Mouse (Mus musculus): ENCODE results near the gene Vac14. TPM values are rescaled to one million over a fixed set of nuclear protein-coding genes. Genes with fewer than 3 reads are reported as not detected.

The Vac14 gene
- total RNA-seq, 1 experiment, result 33.1 TPM

DNA sequence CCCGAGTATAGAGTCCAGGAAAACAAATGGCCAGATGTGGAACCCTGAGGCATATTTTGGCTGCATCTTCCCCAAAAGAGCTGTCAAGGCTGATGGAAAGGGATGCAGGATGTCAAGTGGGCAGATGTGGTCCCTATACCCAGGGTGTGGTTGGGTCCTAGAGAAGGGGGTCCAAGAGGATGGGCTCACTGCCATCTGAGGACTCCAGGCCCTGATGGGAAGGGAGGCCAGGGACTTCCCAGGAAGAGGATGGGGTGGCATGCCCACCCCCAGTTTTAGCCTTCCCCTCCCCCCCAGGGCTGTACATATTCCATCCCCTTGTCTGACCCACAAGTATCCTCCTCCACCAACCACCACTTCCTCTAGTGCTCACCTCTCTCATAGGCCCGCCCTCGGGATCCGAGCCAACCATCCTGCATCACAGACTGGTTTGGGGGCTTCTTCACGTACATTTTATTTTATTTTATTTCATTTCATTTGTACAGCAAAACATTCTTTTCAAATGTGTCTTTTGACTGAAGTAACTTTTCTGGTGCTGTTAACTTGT is 122.3 kb downstream of the Vac14 start:
- H3K9me3 ChIP-seq (ENCODE audit: control insufficient read depth, insufficient read depth, low read depth, low read length), result no peaks in the 10 kb centered on the region
- in situ Hi-C loops (cut with MboI; ENCODE audit: low sequenced_read_pairs in 2 of 2, unreplicated experiment in 2 of 2), result no loop called here
- H3K4me3 ChIP-seq (ENCODE audit: insufficient read depth in 1 of 2, low read depth in 1 of 2, low read length in 2 of 2, poor library complexity in 1 of 2, severe bottlenecking in 1 of 2), result no peak overlapping the region
- no peak for DNase-seq (ENCODE audit: low read depth, low spot score)
- H3K9ac ChIP-seq (ENCODE audit: insufficient read depth, low read depth, low read length, poor library complexity, severe bottlenecking), result no peak overlapping the region
- no peak overlapping the region for H3K27ac ChIP-seq (ENCODE audit: insufficient read depth, low read depth, low read length, poor library complexity, severe bottlenecking)
- H3K36me3 ChIP-seq (ENCODE audit: control insufficient read depth, insufficient read depth, low read length, poor library complexity, severe bottlenecking), result no peaks in the 10 kb centered on the region
- TF ChIP-seq HCFC1 (IDR thresholded peaks at IDR 0.05; ENCODE audit: borderline replicate concordance, insufficient read depth, low read length) (no peak), MAFK (IDR thresholded peaks at IDR 0.05; ENCODE audit: insufficient read depth, low read depth, low read length) (no peak), ZC3H11A (IDR thresholded peaks at IDR 0.05; ENCODE audit: borderline replicate concordance, low read depth, low read length) (no peak), ZNF384 (IDR thresholded peaks at IDR 0.05; ENCODE audit: low read depth, low read length) (no peak), CHD2 (IDR thresholded peaks at IDR 0.05; ENCODE audit: low read depth, low read length) (no peak)
- peaks cover 0 to 10% of the 10 kb centered on the region in 2 experiments; a peak in 1 of 4 replicates for H3K4me1 ChIP-seq (ENCODE audit: control insufficient read depth in 2 of 2, insufficient read depth in 2 of 2, low read length in 2 of 2, poor library complexity in 1 of 2)

DNA sequence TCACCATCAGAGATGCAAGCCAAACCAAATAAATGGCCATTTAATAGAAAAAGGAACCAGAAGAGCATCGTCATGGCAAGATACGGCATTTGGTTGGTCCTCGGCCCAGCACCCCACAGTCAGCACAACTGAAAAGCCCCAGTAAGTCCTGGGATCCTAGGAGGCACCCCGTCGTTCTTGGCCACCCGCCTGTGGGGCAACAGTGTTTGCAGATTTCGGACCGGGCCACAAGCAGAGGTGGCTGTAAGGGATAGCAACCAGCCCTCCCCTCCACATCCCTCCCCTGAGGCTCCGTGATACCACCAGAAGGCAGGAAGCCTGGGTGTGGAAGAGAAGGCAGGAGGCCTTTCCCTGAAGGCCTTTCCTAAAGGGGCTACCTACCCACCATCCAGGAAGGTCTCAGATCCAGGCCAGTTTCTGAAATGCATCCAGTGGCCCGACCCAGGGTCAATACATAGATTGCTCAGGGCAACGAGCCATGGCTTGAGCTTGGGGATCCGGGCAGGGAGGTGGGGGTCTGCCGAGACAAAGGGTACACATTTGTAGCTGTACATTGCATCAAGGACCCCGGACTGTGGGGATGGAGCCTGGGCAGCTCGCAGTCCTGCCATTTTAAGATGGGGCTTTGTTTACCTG is 123.5 kb downstream of the Vac14 start:
- H3K36me3 ChIP-seq (ENCODE audit: control insufficient read depth, insufficient read depth, low read length, poor library complexity, severe bottlenecking), result no peaks in the 10 kb centered on the region
- no peak for DNase-seq (ENCODE audit: low read depth, low spot score)
- in situ Hi-C loops (cut with MboI; ENCODE audit: low sequenced_read_pairs in 2 of 2, unreplicated experiment in 2 of 2), result no loop called here

DNA sequence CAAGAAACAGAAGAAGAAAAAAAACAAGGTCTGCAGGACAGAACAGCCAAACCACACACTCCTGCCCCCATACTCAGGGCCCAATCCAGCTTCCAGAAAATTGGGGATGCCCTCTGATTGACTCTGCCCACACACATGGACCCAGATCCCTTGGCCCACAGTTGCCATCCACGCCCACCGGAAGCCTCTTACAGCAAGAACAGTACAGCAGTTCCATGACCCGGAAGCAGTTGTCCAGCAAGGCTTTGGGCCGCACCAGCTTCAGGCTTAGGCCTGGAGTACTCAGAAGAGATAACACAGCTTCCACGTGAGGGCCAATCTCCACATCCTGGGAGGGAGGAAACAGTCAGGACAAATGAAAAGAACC is 124.0 kb downstream of the Vac14 start:
- H3K27ac ChIP-seq (ENCODE audit: insufficient read depth, low read depth, low read length, poor library complexity, severe bottlenecking), result no peak overlapping the region
- DNase-seq (ENCODE audit: low read depth, low spot score), result no peak
- no peaks in the 10 kb centered on the region for H3K36me3 ChIP-seq (ENCODE audit: control insufficient read depth, insufficient read depth, low read length, poor library complexity, severe bottlenecking)
- peaks cover 0 to 6% of the 10 kb centered on the region in 2 experiments; a peak in 1 of 4 replicates for H3K4me1 ChIP-seq (ENCODE audit: control insufficient read depth in 2 of 2, insufficient read depth in 2 of 2, low read length in 2 of 2, poor library complexity in 1 of 2)
- H3K4me3 ChIP-seq (ENCODE audit: insufficient read depth in 1 of 2, low read depth in 1 of 2, low read length in 2 of 2, poor library complexity in 1 of 2, severe bottlenecking in 1 of 2), result peak overlapping the region; percentile 4 to 34; a peak in 2 of 4 replicates
- H3K9ac ChIP-seq (ENCODE audit: insufficient read depth, low read depth, low read length, poor library complexity, severe bottlenecking), result peak overlapping the region; percentile 1; the same call in 1 of the 2 replicates
- TF ChIP-seq MAFK (IDR thresholded peaks at IDR 0.05; ENCODE audit: insufficient read depth, low read depth, low read length), result no peak
- in situ Hi-C loops (cut with MboI; ENCODE audit: low sequenced_read_pairs in 2 of 2, unreplicated experiment in 2 of 2), result no loop called here
- H3K9me3 ChIP-seq (ENCODE audit: control insufficient read depth, insufficient read depth, low read depth, low read length), result no peaks in the 10 kb centered on the region

More for the DNA sequence above, 123.5 kb downstream of the Vac14 start:
- Histone ChIP-seq H3K9me3 (ENCODE audit: control insufficient read depth, insufficient read depth, low read depth, low read length) (no peaks in the 10 kb centered on the region), H3K4me3 (ENCODE audit: insufficient read depth in 1 of 2, low read depth in 1 of 2, low read length in 2 of 2, poor library complexity in 1 of 2, severe bottlenecking in 1 of 2) (peak overlapping the region; percentile 11 to 34; a peak in 2 of 4 replicates), H3K9ac (ENCODE audit: insufficient read depth, low read depth, low read length, poor library complexity, severe bottlenecking) (peak overlapping the region; percentile 1; the same call in 1 of the 2 replicates), H3K27ac (ENCODE audit: insufficient read depth, low read depth, low read length, poor library complexity, severe bottlenecking) (no peak overlapping the region), H3K4me1 (ENCODE audit: control insufficient read depth in 2 of 2, insufficient read depth in 2 of 2, low read length in 2 of 2, poor library complexity in 1 of 2) (peaks cover 0 to 8% of the 10 kb centered on the region in 2 experiments; a peak in 1 of 4 replicates)
- TF ChIP-seq ZNF384 (IDR thresholded peaks at IDR 0.05; ENCODE audit: low read depth, low read length), result no peak

- in situ Hi-C loops (cut with MboI; ENCODE audit: low sequenced_read_pairs in 2 of 2, unreplicated experiment in 2 of 2), result no loop called here
- Histone ChIP-seq H3K9me3 (ENCODE audit: control insufficient read depth, insufficient read depth, low read depth, low read length) (no peaks in the 10 kb centered on the region), H3K4me1 (ENCODE audit: control insufficient read depth in 2 of 2, insufficient read depth in 2 of 2, low read length in 2 of 2, poor library complexity in 1 of 2) (no peaks in the 10 kb centered on the region), H3K36me3 (ENCODE audit: control insufficient read depth, insufficient read depth, low read length, poor library complexity, severe bottlenecking) (no peaks in the 10 kb centered on the region), H3K4me3 (ENCODE audit: insufficient read depth in 1 of 2, low read depth in 1 of 2, low read length in 2 of 2, poor library complexity in 1 of 2, severe bottlenecking in 1 of 2) (no peak overlapping the region), H3K27ac (ENCODE audit: insufficient read depth, low read depth, low read length, poor library complexity, severe bottlenecking) (no peak overlapping the region), H3K9ac (ENCODE audit: insufficient read depth, low read depth, low read length, poor library complexity, severe bottlenecking) (no peak overlapping the region)
- TF ChIP-seq MAFK (IDR thresholded peaks at IDR 0.05; ENCODE audit: insufficient read depth, low read depth, low read length), result no peak
- no peak for TF ChIP-seq ZNF384 (IDR thresholded peaks at IDR 0.05; ENCODE audit: low read depth, low read length)
- no peak for TF ChIP-seq ZC3H11A (IDR thresholded peaks at IDR 0.05; ENCODE audit: borderline replicate concordance, low read depth, low read length)
- TF ChIP-seq CHD2 (IDR thresholded peaks at IDR 0.05; ENCODE audit: low read depth, low read length), result no peak
- no peak for TF ChIP-seq HCFC1 (IDR thresholded peaks at IDR 0.05; ENCODE audit: borderline replicate concordance, insufficient read depth, low read length)
- no peak for DNase-seq (ENCODE audit: low read depth, low spot score)
Observed at GRCm38 (mm10) chr8:110745162-110745561, 126.8 kb downstream of the Vac14 start.

DNA sequence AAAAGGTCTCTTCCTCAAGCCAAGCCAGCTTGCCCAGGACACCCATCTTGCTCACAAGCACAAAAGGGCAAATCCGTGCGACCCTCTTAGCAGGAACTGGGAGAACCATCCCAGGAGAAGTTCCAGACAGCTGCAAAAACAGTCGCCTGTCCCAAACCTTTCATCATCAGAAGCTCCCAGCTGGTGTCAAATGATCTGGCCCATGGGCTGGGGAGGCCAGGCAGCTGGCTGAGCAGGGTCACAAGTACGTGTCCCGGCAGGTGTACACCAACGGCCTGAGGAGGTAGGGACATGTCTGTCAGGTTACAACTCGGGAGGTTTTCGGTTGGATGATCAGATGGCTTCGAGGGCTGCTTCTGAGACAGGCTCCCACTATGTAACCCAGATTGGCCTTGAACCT is 128.3 kb downstream of the Vac14 start:
- H3K4me1 ChIP-seq (ENCODE audit: control insufficient read depth in 2 of 2, insufficient read depth in 2 of 2, low read length in 2 of 2, poor library complexity in 1 of 2), result peaks cover 0 to 2% of the 10 kb centered on the region in 2 experiments; a peak in 1 of 4 replicates
- TF ChIP-seq CHD2 (IDR thresholded peaks at IDR 0.05; ENCODE audit: low read depth, low read length) (no peak), MAFK (IDR thresholded peaks at IDR 0.05; ENCODE audit: insufficient read depth, low read depth, low read length) (no peak), HCFC1 (IDR thresholded peaks at IDR 0.05; ENCODE audit: borderline replicate concordance, insufficient read depth, low read length) (no peak), ZC3H11A (IDR thresholded peaks at IDR 0.05; ENCODE audit: borderline replicate concordance, low read depth, low read length) (no peak), ZNF384 (IDR thresholded peaks at IDR 0.05; ENCODE audit: low read depth, low read length) (no peak)
- H3K27ac ChIP-seq (ENCODE audit: insufficient read depth, low read depth, low read length, poor library complexity, severe bottlenecking), result no peak overlapping the region
- no peaks in the 10 kb centered on the region for H3K9me3 ChIP-seq (ENCODE audit: control insufficient read depth, insufficient read depth, low read depth, low read length)
- H3K4me3 ChIP-seq (ENCODE audit: insufficient read depth in 1 of 2, low read depth in 1 of 2, low read length in 2 of 2, poor library complexity in 1 of 2, severe bottlenecking in 1 of 2), result no peak overlapping the region
- no peak for DNase-seq (ENCODE audit: low read depth, low spot score)
- in situ Hi-C loops (cut with MboI; ENCODE audit: low sequenced_read_pairs in 2 of 2, unreplicated experiment in 2 of 2), result no loop called here
- no peaks in the 10 kb centered on the region for H3K36me3 ChIP-seq (ENCODE audit: control insufficient read depth, insufficient read depth, low read length, poor library complexity, severe bottlenecking)
- no peak overlapping the region for H3K9ac ChIP-seq (ENCODE audit: insufficient read depth, low read depth, low read length, poor library complexity, severe bottlenecking)
